Mouse (Mus musculus) midbrain, embryonic 16.5 days (tissue): ENCODE measurements at regions not wholly inside any gene's neighbourhood (a gene's known extent, or its start where the extent isn't known, plus 50 kb on each side); places are given as distances from the start of the nearest gene placed in this dataset. TPM values are rescaled to one million over a fixed set of nuclear protein-coding genes. Genes with fewer than 3 reads are reported as not detected.

ENCODE experiments used
- ATAC-seq: fragments of 200-750 bp; cut with Nextera tagmentation; 2 replicates; pipeline ENCODE4 v1.8.0; 2017; ENCODE audit warnings: moderate TSS enrichment
- H3K27ac ChIP-seq: fragments of 300-500 bp; sonication (generic); 2 replicates; pipeline ENCODE4 v1.5.1; 2014; ENCODE audit warnings: mild to moderate bottlenecking, low read length, mixed read lengths
- H3K27me3 ChIP-seq: fragments of 300-500 bp; sonication (generic); 2 replicates; pipeline ENCODE4 v1.6.1; 2014; ENCODE audit warnings: low read depth, low read length, mixed read lengths; ENCODE audit not compliant: control insufficient read depth, insufficient read depth
- H3K36me3 ChIP-seq: fragments of 300-500 bp; sonication (generic); 2 replicates; pipeline ENCODE4 v1.6.1; 2014; ENCODE audit warnings: mild to moderate bottlenecking, low read length, moderate library complexity, mixed read lengths; ENCODE audit not compliant: control insufficient read depth, insufficient read depth
- H3K4me1 ChIP-seq: fragments of 300-500 bp; sonication (generic); 2 replicates; pipeline ENCODE4 v1.6.1; 2014; ENCODE audit warnings: mild to moderate bottlenecking, low read length, mixed read lengths; ENCODE audit not compliant: control insufficient read depth, insufficient read depth
- H3K4me2 ChIP-seq: fragments of 300-500 bp; sonication (generic); 2 replicates; pipeline ENCODE4 v1.6.1; 2014; ENCODE audit warnings: mild to moderate bottlenecking, low read length, mixed read lengths
- H3K4me3 ChIP-seq: fragments of 300-500 bp; sonication (generic); 2 replicates; pipeline ENCODE4 v1.5.1; 2014; ENCODE audit warnings: low read depth, mild to moderate bottlenecking, low read length, moderate library complexity, mixed read lengths
- H3K9ac ChIP-seq: fragments of 300-500 bp; sonication (generic); 2 replicates; pipeline ENCODE4 v1.6.1; 2014; ENCODE audit warnings: low read depth, low read length, mixed read lengths
- H3K9me3 ChIP-seq: fragments of 300-500 bp; sonication (generic); replicated peaks from 2 replicates; pipeline ENCODE4 v1.6.1; 2014; ENCODE audit warnings: mild to moderate bottlenecking, low read length, mixed read lengths; ENCODE audit not compliant: control insufficient read depth, poor library complexity, severe bottlenecking
- WGBS: fragments of 180-500 bp; shearing (Covaris S2); extraction: QIAGEN DNeasy Blood & Tissue Kit; methylation state at CpG from one replicate; pipeline ENCODE4 v1.1.7; 2014; 5-methylcytosine and 5-hydroxymethylcytosine counted together
- microRNA-seq: library from miRNA; unstranded; fragments of <30 nt; microRNA quantifications from one replicate; pipeline ENCODE4, GENCODE M21; 2017

DNA sequence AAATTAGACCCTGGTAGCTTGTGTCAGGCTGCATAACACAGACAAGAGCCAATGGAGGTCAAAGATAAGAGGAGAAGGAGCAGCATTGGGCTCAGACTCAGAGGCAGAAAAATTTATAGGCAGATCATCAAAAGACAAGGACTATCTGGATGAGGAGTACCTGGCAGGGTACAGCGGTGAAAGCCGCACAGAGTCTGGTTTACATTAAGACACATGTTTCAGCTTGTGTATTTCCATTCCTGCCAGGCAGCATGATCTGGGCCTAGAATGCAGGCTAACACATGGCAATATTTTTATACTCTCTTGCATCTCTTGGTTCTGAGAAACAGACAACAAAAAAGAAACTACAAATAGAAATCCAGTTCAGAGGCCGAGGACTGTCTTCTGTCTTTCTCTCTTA is 91.9 kb upstream of the Sema3a start:
- H3K9ac ChIP-seq: no peak overlapping the region
- H3K4me1 ChIP-seq: no peaks in the 10 kb centered on the region
- no peak overlapping the region for H3K4me2 ChIP-seq
- no peak overlapping the region for H3K27ac ChIP-seq
- H3K27me3 ChIP-seq: no peaks in the 10 kb centered on the region
- no peaks in the 10 kb centered on the region for H3K9me3 ChIP-seq
- H3K4me3 ChIP-seq: no peak overlapping the region
- 92% methylated on average over 3 of the region's 3 CpGs for WGBS
- H3K36me3 ChIP-seq: no peaks in the 10 kb centered on the region
- ATAC-seq: no peak

DNA sequence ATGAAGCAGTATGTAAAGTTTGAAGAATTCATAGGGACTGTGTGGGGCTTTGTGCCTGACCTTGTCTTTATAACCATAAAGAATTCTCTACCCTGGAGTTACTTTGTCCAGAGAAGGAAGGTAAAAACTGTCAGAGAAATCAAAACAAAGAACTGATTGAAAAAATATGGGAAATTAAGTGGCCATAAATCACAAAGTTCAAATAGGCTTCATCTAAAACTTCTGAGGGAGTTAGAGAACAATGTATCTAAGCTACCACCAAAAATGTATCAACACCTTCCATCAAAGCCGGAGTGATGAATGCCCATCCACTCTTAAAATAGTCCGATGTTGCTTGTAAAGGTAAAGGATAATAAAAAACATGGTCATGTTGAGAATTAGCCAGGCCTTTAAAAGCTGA is 89.1 kb upstream of the Sema3a start:
- 80% methylated on average over 2 of the region's 2 CpGs for WGBS
- Histone ChIP-seq H3K4me2 (no peak overlapping the region), H3K27me3 (no peaks in the 10 kb centered on the region), H3K4me1 (no peaks in the 10 kb centered on the region), H3K36me3 (no peaks in the 10 kb centered on the region), H3K27ac (no peak overlapping the region), H3K4me3 (no peak overlapping the region), H3K9me3 (no peaks in the 10 kb centered on the region), H3K9ac (no peak overlapping the region)
- ATAC-seq: no peak

- Histone ChIP-seq H3K9me3 (no peaks in the 10 kb centered on the region), H3K27ac (no peak overlapping the region), H3K4me1 (no peaks in the 10 kb centered on the region), H3K9ac (no peak overlapping the region), H3K36me3 (no peaks in the 10 kb centered on the region), H3K27me3 (no peaks in the 10 kb centered on the region), H3K4me2 (no peak overlapping the region), H3K4me3 (no peak overlapping the region)
- 0 out of 2 replicates have a peak, but pooled peaks have one; percentile 39 for ATAC-seq
- 53% methylated on average over 2 of the region's 2 CpGs for WGBS
These were observed 66.3 kb upstream of the Sema3a start for GRCm38 (mm10) chr5:13058883-13059423.

- no peaks in the 10 kb centered on the region for H3K36me3 ChIP-seq
- H3K9me3 ChIP-seq: no peaks in the 10 kb centered on the region
- WGBS: 29% methylated on average over 3 of the region's 3 CpGs
- no peaks in the 10 kb centered on the region for H3K4me1 ChIP-seq
- H3K4me2 ChIP-seq: no peak overlapping the region
- no peak overlapping the region for H3K27ac ChIP-seq
- ATAC-seq: no peak
- H3K27me3 ChIP-seq: no peaks in the 10 kb centered on the region
- no peak overlapping the region for H3K4me3 ChIP-seq
- H3K9ac ChIP-seq: no peak overlapping the region
These were observed 58.3 kb upstream of the Sema3a start for GRCm38 (mm10) chr5:13066942-13067341.

Small RNA genes lying in the stretch of these regions (microRNA-seq; reads per million reads assigned to microRNA genes)
- not detected for gene Gm23243
